Mouse (Mus musculus) cortical plate, adult 2 months (tissue): ENCODE results near the gene Wdr44.

ENCODE experiments used
- CTCF ChIP-seq: fragments of 200-500 bp; IDR thresholded peaks from 2 replicates; pipeline ENCODE4 v1.5.1; 2011; ENCODE audit warnings: mild to moderate bottlenecking, control low read depth, low read length; ENCODE audit not compliant: insufficient read depth; ENCODE audit errors: extremely low read depth
- POLR2A ChIP-seq: fragments of 200-500 bp; IDR thresholded peaks from 2 replicates; pipeline ENCODE4 v1.6.1; 2011; ENCODE audit warnings: mild to moderate bottlenecking, low read length, control low read depth; ENCODE audit not compliant: insufficient read depth; ENCODE audit errors: extremely low read depth

DNA sequence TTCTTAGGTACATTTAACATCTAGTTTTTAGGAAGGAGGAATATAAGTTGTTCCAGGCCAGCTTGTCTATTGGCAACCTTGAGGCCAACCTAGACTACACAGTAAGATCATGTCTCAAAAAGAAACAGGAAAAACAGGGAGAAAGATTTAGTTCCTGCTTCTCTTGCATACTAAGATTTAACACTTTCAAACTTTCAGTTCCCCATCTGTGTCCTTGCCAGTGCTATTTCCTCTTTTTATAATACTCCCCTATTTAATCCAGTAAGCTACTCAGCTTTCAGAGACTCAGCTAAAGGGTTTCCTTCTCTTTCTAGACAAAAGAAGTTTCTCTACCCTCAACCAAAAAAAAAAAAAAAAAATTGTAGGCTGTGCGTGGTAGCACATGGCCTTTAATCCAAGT is 17.4 kb upstream of the Wdr44 start:
- TF ChIP-seq CTCF, result no peak
- no peak for TF ChIP-seq POLR2A
